Mouse (Mus musculus) frontal cortex, postnatal 14 days (tissue): ENCODE results near the gene Tshz2.
"Not testable (repeated sequence)": the region's sequence is repeated elsewhere in the genome, so short reads cannot be mapped to it uniquely, and the experiment has no call there.

Source experiments
- DNase-seq, 2 experiments: peaks; one replicate each; pipeline ENCODE4 v3.0.0; 2022; ENCODE audit warnings: low spot score in 2 of 2

Tshz2 gene

GRCm38 (mm10) chr2:169812055-169812454, 179.2 kb downstream of the Tshz2 start:
- no peak for DNase-seq

- DNase-seq: no peak
Observed at GRCm38 (mm10) chr2:169812940-169813339, 180.1 kb downstream of the Tshz2 start.

DNA sequence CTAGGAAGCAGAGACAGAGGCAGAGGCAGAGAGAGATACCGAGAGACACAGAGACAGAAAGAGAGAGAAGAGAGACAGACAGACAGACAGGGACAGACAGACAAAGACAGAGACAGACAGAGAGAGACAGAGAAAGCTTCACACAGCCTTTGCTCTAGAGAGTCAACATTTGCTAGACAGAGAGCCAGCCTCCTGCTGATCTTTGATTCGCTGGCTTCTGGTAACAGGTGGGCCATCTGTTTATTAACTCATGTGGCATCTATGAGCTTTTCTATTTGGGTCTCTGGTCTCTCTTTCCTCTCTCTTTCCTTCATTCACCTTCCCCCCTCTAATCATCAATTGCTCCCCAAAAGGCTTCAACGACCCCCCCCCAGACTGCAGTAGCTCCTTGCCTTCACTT, 181.5 kb downstream of the Tshz2 start:
- no peak for DNase-seq

DNA sequence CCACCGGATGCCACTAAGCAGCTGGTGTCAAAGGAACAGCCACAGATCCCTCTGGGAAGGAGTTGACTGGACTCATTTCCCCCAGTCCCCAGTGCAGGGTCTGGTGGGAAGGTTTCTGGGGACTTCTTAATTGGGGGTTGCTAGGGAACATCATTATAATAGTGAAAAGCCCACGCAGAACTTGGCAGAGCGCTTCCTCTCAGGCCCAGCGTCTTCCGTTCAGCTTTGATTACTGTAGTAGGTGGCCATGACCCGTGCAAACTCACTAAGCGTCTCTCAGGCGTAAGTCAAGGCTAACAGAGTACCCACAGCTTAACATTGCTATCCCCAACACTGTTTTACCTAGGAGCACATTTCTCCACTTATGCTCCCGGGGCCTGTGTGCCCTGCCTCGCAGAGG, 181.9 kb downstream of the Tshz2 start:
- DNase-seq: peak in 1 of 2 experiments; percentile 12

DNA sequence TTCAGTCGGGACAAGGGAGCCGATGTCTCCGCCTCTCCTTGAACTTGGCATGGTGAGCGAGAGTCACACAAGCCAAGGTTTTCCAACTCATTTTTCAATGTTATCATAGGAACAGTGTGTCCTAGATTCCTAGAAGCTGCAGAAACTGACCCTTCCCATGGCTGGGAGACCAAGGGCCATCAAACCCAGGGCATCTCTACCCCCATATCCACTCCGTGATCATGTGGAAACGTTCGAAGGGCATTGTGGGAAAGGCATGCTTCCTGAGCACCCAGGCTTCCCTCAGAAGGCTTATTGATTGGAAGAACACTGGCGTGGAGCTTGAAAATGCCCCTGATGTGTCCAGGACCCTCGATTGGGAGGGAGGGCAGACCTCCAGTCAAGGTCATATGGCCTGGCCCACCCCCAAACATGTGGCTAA, 188.2 kb downstream of the Tshz2 start:
- DNase-seq: no peak

- no peak for DNase-seq
Observed at GRCm38 (mm10) chr2:169825908-169826307, 193.1 kb downstream of the Tshz2 start.

GRCm38 (mm10) chr2:169826316-169826715, 193.5 kb downstream of the Tshz2 start:
- no peak for DNase-seq

DNA sequence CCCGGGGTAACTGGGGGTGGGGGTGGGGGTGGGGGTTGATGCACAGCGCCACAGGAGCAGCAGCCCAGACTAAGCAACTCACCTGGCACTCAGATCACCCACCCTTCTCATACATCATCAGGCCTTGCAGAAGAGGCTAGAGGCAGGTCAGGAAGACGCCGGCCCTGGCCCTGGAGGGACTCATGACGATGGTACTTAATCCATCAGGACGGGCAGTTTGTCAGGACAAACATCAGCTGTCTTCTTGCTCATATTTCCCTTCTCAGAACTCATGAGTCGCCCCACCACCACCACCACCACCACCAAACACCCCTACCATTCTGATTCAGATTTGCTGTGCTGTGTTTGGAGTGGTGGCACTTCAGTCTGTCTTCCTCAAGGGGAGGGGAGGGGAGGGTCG, 194.0 kb downstream of the Tshz2 start:
- DNase-seq: no peak

GRCm38 (mm10) chr2:169832184-169832583, 199.4 kb downstream of the Tshz2 start:
- DNase-seq: no peak

- DNase-seq: no peak
Observed at GRCm38 (mm10) chr2:169833638-169834037, 200.8 kb downstream of the Tshz2 start.

- DNase-seq: no peak
Observed at GRCm38 (mm10) chr2:169834602-169835001, 201.8 kb downstream of the Tshz2 start.

GRCm38 (mm10) chr2:169837031-169837605, 204.3 kb downstream of the Tshz2 start:
- DNase-seq: no peak

GRCm38 (mm10) chr2:169838521-169838920, 205.7 kb downstream of the Tshz2 start:
- no peak for DNase-seq

DNA sequence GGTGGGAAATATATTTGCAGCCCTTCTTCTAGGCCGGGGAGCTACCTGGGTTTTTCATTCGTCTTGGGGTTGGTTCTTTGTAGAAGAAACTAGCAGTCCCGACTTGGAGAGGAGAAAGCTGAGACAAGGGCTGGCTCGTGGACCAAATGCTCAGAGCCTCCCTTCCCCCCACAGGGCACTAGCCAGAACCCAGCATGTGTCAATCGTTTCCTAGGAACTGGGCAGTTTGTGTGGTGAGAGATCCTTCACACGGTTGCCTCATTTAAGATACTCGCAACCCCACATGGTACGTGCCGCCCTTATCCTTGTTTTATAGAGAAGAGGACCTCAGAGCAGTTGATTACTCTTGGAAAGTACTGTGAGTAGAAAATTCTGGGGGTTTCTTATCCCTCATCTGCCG, 208.6 kb downstream of the Tshz2 start:
- no peak for DNase-seq

DNA sequence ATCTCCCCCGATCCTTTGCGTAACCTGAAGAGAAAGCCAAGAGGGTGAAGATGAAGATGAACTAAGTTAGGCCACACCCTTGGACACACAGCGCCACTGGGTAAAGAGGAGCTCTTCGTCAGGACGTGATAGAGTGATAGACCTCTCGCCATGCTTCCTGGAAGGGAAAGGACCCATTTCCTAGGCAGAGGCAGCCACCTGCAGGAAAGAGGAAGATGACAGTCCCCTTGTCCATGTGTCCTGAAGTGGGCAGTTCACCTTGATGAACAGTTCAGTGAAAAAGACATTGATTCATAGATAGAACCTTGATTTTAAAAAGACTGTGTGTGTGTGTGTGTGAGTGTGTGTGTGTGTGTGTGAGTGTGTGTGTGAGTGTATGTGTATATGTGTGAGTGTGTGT, 209.7 kb downstream of the Tshz2 start:
- DNase-seq: no peak

DNA sequence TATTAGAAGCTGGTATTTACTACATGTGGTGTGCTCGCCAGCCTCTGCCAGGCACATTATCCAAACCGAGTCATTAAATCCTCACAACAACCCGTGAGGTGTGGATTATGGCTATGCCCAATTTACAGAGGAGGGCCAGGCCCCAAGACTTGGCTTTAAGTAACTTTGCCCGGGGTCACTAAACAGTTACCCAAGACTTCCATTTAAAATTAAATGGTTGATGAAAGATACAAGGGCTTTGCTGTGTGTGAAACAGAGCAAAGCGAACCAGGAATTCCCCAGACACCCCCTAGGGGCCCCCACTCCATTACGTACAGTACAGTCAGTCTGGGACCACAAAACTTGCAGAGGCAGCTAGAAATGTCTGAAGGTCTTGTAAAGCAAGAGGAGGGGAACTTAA, 210.7 kb downstream of the Tshz2 start:
- DNase-seq: no peak

GRCm38 (mm10) chr2:169849077-169849476, 216.3 kb downstream of the Tshz2 start:
- DNase-seq: no peak

DNA sequence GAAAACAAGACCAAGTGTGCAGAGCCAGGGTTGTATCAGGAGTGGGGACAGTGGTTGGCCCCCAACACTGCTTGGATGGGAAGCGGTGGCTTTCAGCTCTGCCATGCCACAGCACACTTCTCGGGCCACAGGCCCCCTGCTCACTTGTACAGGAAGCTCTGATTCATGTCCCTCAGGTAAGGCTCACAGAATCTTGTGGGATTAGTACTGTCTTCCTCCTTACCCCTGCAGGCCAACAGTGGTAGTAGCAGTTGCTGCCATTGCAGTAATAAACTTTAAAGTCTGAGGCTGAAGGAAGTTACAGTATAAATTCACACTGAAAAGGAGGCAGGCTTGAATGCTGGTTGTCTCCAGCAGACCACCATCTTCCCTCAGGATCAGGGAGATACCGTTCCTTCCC, 216.7 kb downstream of the Tshz2 start:
- DNase-seq: no peak

GRCm38 (mm10) chr2:169851606-169852005, 218.8 kb downstream of the Tshz2 start:
- no peak for DNase-seq

- no peak for DNase-seq
Observed at GRCm38 (mm10) chr2:169854491-169854890, 221.7 kb downstream of the Tshz2 start.

DNA sequence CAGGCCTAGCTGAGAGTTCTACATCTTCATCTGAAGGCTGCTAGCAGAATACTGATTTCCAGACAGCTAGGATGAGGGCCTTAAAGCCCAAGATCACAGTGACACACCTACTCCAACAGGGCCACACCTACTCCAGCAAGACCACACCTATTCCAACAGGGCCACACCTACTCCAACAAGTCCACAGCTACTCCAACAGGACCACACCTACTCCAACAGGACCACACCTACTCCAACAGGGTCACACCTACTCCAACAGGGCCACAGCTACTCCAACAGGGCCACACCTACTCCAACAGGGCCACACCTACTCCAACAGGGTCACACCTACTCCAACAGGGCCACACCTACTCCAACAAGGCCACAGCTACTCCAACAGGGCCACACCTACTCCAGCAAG, 224.2 kb downstream of the Tshz2 start:
- DNase-seq: not testable (repeated sequence)

GRCm38 (mm10) chr2:169859078-169859855, 226.5 kb downstream of the Tshz2 start:
- DNase-seq: no peak

DNA sequence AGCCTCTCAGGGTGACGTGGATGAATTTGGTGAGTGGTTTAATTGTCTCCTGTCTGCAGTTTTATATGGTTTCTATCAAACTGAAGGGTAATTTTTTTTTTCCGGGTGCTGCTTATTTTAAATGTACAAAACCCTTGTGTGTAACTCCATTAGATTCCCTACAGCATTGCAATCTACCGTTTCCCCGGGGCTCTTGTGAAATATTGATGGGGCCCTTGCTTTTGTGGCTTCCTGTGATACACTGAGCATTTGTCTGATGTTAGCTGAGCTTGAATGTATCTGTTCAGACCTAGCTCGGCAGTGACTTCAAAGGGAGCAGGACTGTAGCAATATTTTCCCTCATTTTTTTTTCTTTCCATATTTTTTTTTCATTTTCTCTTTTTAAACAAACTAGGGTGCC, 228.1 kb downstream of the Tshz2 start:
- no peak for DNase-seq

GRCm38 (mm10) chr2:169862701-169863100, 229.9 kb downstream of the Tshz2 start:
- no peak for DNase-seq
